8 mouse cellular contexts compared by ENCODE assay signal in the genomic region with DNA sequence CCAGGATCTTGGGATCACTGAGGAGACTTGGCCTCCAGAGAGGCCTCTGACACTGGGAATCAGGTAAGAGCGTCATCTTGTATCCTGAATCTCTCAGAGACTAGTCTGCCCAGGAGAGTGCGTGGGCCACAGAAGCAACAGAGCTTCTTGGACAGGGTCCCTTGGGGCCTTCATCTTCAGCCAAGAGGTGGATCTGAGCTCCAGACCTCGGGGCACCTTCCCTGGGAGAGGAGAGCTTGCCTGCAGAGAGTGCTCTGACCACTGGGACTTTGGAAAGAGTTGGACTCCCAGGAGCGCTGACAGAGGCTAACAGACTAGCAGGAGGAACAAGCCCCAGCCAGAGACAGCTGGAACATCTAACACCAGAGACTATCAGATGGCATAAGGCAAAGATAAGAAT.
DNase-seq lines count a peak whose midpoint lies in the region; ATAC-seq lines count a peak whose summit lies in the region.
"Not testable (repeated sequence)": the region's sequence is repeated elsewhere in the genome, so short reads cannot be mapped to it uniquely, and the experiment has no call there.

No protein-coding gene starts in this region.

- not testable (repeated sequence) for H3K4me3 ChIP-seq in limb, embryonic 11.5 days (ENCODE audit: low read depth, low read length)

- not testable (repeated sequence) for H3K27me3 ChIP-seq in limb, embryonic 11.5 days (ENCODE audit: control insufficient read depth, insufficient read depth, low read length)

- H3K9me3 ChIP-seq in limb, embryonic 11.5 days (ENCODE audit: control insufficient read depth, low read length): not testable (repeated sequence)

- H3K4me2 ChIP-seq in limb, embryonic 11.5 days (ENCODE audit: low read depth, severe bottlenecking): not testable (repeated sequence)

- H3K9ac ChIP-seq in limb, embryonic 11.5 days (ENCODE audit: low read length): not testable (repeated sequence)

- peak; percentile 11 for DNase-seq in MN1 (ENCODE audit: low spot score)
- peak; percentile 7 to 9 for DNase-seq in cerebellum, adult 18-20 months
- peak; percentile 26 to 43 for DNase-seq in gastrocnemius, adult 8-10 months (ENCODE audit: low spot score in 2 of 2)
- peak; percentile 41 for DNase-seq in heart, postnatal 4 days
- peak; percentile 9 for DNase-seq in limb, embryonic 11.5 days (ENCODE audit: low spot score)
- DNase-seq in ovary, adult 18-20 months (ENCODE audit: low spot score): peak; percentile 26
- peak; percentile 27 to 29 for DNase-seq in thymus, adult 18-20 months
- DNase-seq in urinary bladder, postnatal 4 days (ENCODE audit: low spot score in 2 of 2): peak; percentile 62 to 89

- H3K27ac ChIP-seq in limb, embryonic 11.5 days (replicated peaks; ENCODE audit: low read depth, low read length): not testable (repeated sequence)

- not testable (repeated sequence) for ATAC-seq in limb, embryonic 11.5 days (ENCODE audit: insufficient number of reproducible peaks, low FRiP score, low TSS enrichment, low read depth)

- WGBS in limb, embryonic 11.5 days: 61% methylated on average over 4 of the region's 4 CpGs

- not testable (repeated sequence) for H3K36me3 ChIP-seq in limb, embryonic 11.5 days (ENCODE audit: control insufficient read depth, insufficient read depth, low read length)

- not testable (repeated sequence) for H3K4me1 ChIP-seq in limb, embryonic 11.5 days (ENCODE audit: control insufficient read depth, insufficient read depth, low read length)

Comparison
In these comparisons a context has a peak if more than half of its experiments do, and no peak if none do; other contexts are left out.
1. DNase-seq: peak in every context shown above with its lines; median percentile 76 in urinary bladder, postnatal 4 days; 41 in heart, postnatal 4 days; 34 in gastrocnemius, adult 8-10 months; 28 in thymus, adult 18-20 months; 26 in ovary, adult 18-20 months; 11 in MN1; 9 in limb, embryonic 11.5 days; 8 in cerebellum, adult 18-20 months.